Mouse (Mus musculus) G1E (cell line): ENCODE results near the gene Cnih2.

ENCODE experiments used
- CTCF ChIP-seq: IDR thresholded peaks from 2 replicates; pipeline ENCODE4 v1.5.1; 2012; ENCODE audit warnings: low read depth, low read length, inconsistent platforms, mixed read lengths
- GATA1 ChIP-seq: IDR thresholded peaks from 2 replicates; pipeline ENCODE4 v1.6.1; 2012; ENCODE audit warnings: borderline replicate concordance, low read length, inconsistent platforms, mixed read lengths

- no peak for TF ChIP-seq GATA1
- no peak for TF ChIP-seq CTCF
These were observed 28.8 kb downstream of the Cnih2 start for GRCm38 (mm10) chr19:5069486-5069885.
